In genomic region chr8:4495976-4496375, GRCm38 (mm10) we compare ENCODE assay signal across 17 mouse cellular contexts. TPM values are rescaled to one million over a fixed set of nuclear protein-coding genes. Genes with fewer than 3 reads are reported as not detected.
DNase-seq lines count a peak whose midpoint lies in the region; ATAC-seq and TF ChIP-seq lines count a peak whose summit lies in the region.
"Had no signal": no experiment of that assay in that cellular context is flagged by ENCODE, and none has a peak within 500 bp of the region (broad histone marks: within the 10 kb centered on the region; RNA-seq: fewer than 3 reads in every experiment).

No protein-coding gene starts in this region.

- no peaks in the 10 kb centered on the region for H3K9me3 ChIP-seq in heart, postnatal 0 days (replicated peaks; ENCODE audit: control insufficient read depth, low read length)
- no peaks in the 10 kb centered on the region for H3K9me3 ChIP-seq in hindbrain, postnatal 0 days (ENCODE audit: low read length)
- H3K9me3 ChIP-seq in stomach, embryonic 14.5 days (ENCODE audit: control insufficient read depth, low read depth, low read length), result no peaks in the 10 kb centered on the region
- H3K9me3 ChIP-seq: forebrain, embryonic 12.5 days had no signal

- no peaks in the 10 kb centered on the region for H3K27me3 ChIP-seq in heart, postnatal 0 days (ENCODE audit: control insufficient read depth, insufficient read depth, low read length)
- H3K27me3 ChIP-seq in hindbrain, postnatal 0 days (ENCODE audit: insufficient read depth, low read length), result no peaks in the 10 kb centered on the region
- H3K27me3 ChIP-seq in stomach, embryonic 14.5 days (ENCODE audit: control insufficient read depth, insufficient read depth, low read length), result no peaks in the 10 kb centered on the region
- H3K27me3 ChIP-seq: forebrain, embryonic 12.5 days had no signal

- no peaks in the 10 kb centered on the region for H3K36me3 ChIP-seq in heart, postnatal 0 days (replicated peaks; ENCODE audit: control insufficient read depth, insufficient read depth, low read length)
- H3K36me3 ChIP-seq in hindbrain, postnatal 0 days (ENCODE audit: insufficient read depth, low read length), result no peaks in the 10 kb centered on the region; the same call in 1 of the 2 replicates
- no peaks in the 10 kb centered on the region for H3K36me3 ChIP-seq in stomach, embryonic 14.5 days (ENCODE audit: control insufficient read depth, insufficient read depth, low read length)

- intact Hi-C loops in heart, postnatal 14 days (cut with DNase I), result loop anchor here (10.0 kb wide), 1 partner anchor 171 kb away; the partner anchor contains the start of genes Ccl25 and Elavl1

- H3K9ac ChIP-seq in heart, postnatal 0 days (replicated peaks; ENCODE audit: low read depth, low read length), result no peak overlapping the region
- peak overlapping the region; percentile 28; the same call in 1 of the 2 replicates for H3K9ac ChIP-seq in hindbrain, postnatal 0 days (replicated peaks; ENCODE audit: low read length)
- no peak overlapping the region for H3K9ac ChIP-seq in stomach, embryonic 14.5 days (replicated peaks; ENCODE audit: low read depth, low read length)
- H3K9ac ChIP-seq: forebrain, embryonic 12.5 days had no signal

- H3K4me2 ChIP-seq in heart, postnatal 0 days (ENCODE audit: low read depth, low read length), result 0 out of 2 replicates have a peak overlapping the region, but pooled peaks have one; percentile 78
- peak overlapping the region; percentile 88 for H3K4me2 ChIP-seq in hindbrain, postnatal 0 days (ENCODE audit: low read depth, low read length)
- 0 out of 2 replicates have a peak overlapping the region, but pooled peaks have one; percentile 10 for H3K4me2 ChIP-seq in stomach, embryonic 14.5 days (replicated peaks; ENCODE audit: low read depth, low read length)
- H3K4me2 ChIP-seq: forebrain, embryonic 12.5 days had no signal

- no peak for ATAC-seq in heart, postnatal 0 days (ENCODE audit: insufficient read depth, low read depth)
- ATAC-seq in hindbrain, postnatal 0 days, result no peak
- no peak for ATAC-seq in stomach, embryonic 14.5 days (ENCODE audit: insufficient number of reproducible peaks, insufficient read depth, low FRiP score, low read depth)
- ATAC-seq: CD4-positive, CD25-positive, alpha-beta regulatory T cell, adult 4 months; lung, postnatal 0 days had no signal

- WGBS in heart, postnatal 0 days, result 64% methylated on average over 6 of the region's 6 CpGs
- 65% methylated on average over 6 of the region's 6 CpGs for WGBS in hindbrain, postnatal 0 days
- 56% methylated on average over 6 of the region's 6 CpGs for WGBS in stomach, embryonic 14.5 days

- DNase-seq in heart, postnatal 0 days (ENCODE audit: low spot score), result no peak
- no peak for DNase-seq in heart, postnatal 14 days
- DNase-seq in lung, postnatal 10 days, result peak; percentile 13
- no peak for DNase-seq in lung, postnatal 14 days
- DNase-seq in hindbrain, postnatal 0 days (ENCODE audit: low spot score), result no peak
- no peak for DNase-seq in cerebellum, adult 8-10 months
- no peak for DNase-seq in urinary bladder, postnatal 4 days (ENCODE audit: low spot score in 2 of 2)
- DNase-seq: adrenal gland, postnatal 10 days; cerebellum, adult 18-20 months; heart, postnatal 10 days; kidney, adult 18-20 months; kidney, postnatal 14 days; thymus, postnatal 25 days had no signal

- H3K4me1 ChIP-seq in heart, postnatal 0 days (ENCODE audit: control insufficient read depth, insufficient read depth), result peaks cover 11% of the 10 kb centered on the region
- peaks cover 12% of the 10 kb centered on the region for H3K4me1 ChIP-seq in hindbrain, postnatal 0 days (ENCODE audit: insufficient read depth, low read length)
- peaks cover 16% of the 10 kb centered on the region; the same call in 1 of the 2 replicates for H3K4me1 ChIP-seq in stomach, embryonic 14.5 days (ENCODE audit: control insufficient read depth, insufficient read depth, low read length)

- no peak for TF ChIP-seq CTCF in heart, postnatal 0 days (IDR thresholded peaks at IDR 0.05; ENCODE audit: low read depth)
- no peak for TF ChIP-seq CTCF in hindbrain, postnatal 0 days (IDR thresholded peaks at IDR 0.05; ENCODE audit: low read depth)

- 0 out of 2 replicates have a peak overlapping the region, but pooled peaks have one; percentile 9 for H3K27ac ChIP-seq in heart, postnatal 0 days (ENCODE audit: low read depth)
- H3K27ac ChIP-seq in hindbrain, postnatal 0 days, result no peak overlapping the region
- no peak overlapping the region for H3K27ac ChIP-seq in stomach, embryonic 14.5 days (ENCODE audit: low read length)
- H3K27ac ChIP-seq: forebrain, embryonic 12.5 days had no signal

- no peak for TF ChIP-seq EP300 in heart, postnatal 0 days (IDR thresholded peaks at IDR 0.05; ENCODE audit: low read depth)

- H3K4me3 ChIP-seq in heart, postnatal 0 days (ENCODE audit: low read depth, low read length), result no peak overlapping the region
- H3K4me3 ChIP-seq in hindbrain, postnatal 0 days (ENCODE audit: low read length), result no peak overlapping the region
- H3K4me3 ChIP-seq in stomach, embryonic 14.5 days (ENCODE audit: low read depth, low read length), result no peak overlapping the region
- H3K4me3 ChIP-seq: forebrain, embryonic 12.5 days had no signal

RNA-seq across cellular contexts. Expression of gene Cers4, which starts 3.1 kb away (rescaled TPM):
- 75.9 and 78.8 TPM in 2 replicates for total RNA-seq in heart, postnatal 0 days (2014; rRNA removed; ENCODE audit: low replicate concordance)
- 60.4 and 62.5 TPM in 2 replicates for polyA plus RNA-seq in heart, postnatal 0 days (2015; fragmentation: Nextera tagmentation; extraction: Ambion mirVana)
- total RNA-seq in heart, postnatal 14 days (2021), result 10 to 100 TPM; 39.7 to 50.6 TPM
- total RNA-seq in hindbrain, postnatal 0 days (2014; rRNA removed), result 45.3 and 63.0 TPM in 2 replicates
- polyA plus RNA-seq in hindbrain, postnatal 0 days (2015; fragmentation: Nextera tagmentation; extraction: Ambion mirVana), result 50.9 and 52.4 TPM in 2 replicates
- polyA plus RNA-seq in stomach, embryonic 14.5 days (2014; fragmentation: Nextera tagmentation; extraction: Ambion mirVana), result 44.6 and 46.2 TPM in 2 replicates

Comparison
In these comparisons a context has a peak if more than half of its experiments do, and no peak if none do; other contexts are left out.
1. H3K4me2 ChIP-seq: peak in every context shown above with its lines; median percentile 88 in hindbrain, postnatal 0 days; 78 in heart, postnatal 0 days; 10 in stomach, embryonic 14.5 days.